Mouse (Mus musculus) kidney, adult 11 months (tissue): Measurements from ENCODE around the gene Cela1.

Experiments
- DNase-seq: peaks from one replicate; pipeline ENCODE4 v3.0.0; 2022

Gene Cela1

DNA sequence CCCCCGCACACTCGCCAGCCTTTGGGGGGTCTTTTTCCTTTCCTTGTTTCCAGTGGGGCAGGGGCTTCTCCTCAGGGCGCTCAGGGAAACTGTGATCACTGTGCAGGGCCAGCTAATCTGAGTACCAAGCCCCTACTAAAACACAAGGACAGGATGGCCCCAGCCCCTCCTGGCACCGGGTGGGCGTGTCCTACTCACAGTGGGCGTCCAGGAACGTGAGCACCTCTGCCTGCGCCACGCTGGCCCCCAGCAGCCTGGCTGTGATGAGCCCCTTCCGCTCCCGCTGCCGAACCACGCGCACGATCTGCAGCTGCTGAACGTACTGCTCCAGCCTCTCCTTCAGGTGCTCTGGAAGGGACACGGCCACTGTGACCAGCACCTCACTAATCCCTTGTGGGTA, 16.2 kb upstream of the Cela1 start:
- no peak for DNase-seq

DNA sequence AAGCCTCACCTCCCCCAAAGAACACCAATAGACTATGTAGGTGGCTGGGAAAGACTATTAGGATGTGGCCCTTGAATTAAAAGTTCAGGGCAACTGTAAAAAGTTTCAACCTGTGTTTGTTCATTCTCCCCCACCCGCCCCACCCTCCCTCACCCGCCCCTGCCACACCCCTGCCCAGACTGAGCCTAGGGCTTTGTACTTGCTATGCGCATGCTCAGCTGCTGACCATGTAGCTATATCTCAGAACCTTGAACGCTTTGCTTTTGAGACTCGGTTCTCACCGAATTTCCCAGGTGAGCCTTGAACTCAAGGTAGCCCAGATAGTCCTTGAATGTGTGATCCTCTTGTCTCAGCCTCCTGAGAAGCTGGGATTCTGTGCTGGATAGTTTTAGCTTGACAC, 14.1 kb upstream of the Cela1 start:
- no peak for DNase-seq

DNA sequence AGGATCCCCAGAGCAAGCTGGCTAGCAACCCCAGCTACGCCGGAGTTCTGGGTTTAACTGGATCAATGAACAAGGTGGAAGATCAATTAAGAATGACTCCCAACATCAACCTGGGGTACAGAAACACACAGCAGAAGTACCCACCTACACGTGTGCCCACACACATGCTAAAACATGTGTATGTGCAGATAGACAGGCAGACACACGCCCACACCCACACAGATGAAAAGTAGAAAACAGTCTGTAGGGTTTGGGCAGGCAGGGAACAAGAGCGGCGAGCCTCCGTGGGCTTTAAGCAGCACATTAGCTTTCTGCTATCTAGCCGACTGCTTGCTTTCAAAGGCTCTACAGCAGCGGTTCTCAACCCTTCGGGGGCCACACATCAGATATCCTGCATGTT, 13.4 kb upstream of the Cela1 start:
- no peak for DNase-seq

DNA sequence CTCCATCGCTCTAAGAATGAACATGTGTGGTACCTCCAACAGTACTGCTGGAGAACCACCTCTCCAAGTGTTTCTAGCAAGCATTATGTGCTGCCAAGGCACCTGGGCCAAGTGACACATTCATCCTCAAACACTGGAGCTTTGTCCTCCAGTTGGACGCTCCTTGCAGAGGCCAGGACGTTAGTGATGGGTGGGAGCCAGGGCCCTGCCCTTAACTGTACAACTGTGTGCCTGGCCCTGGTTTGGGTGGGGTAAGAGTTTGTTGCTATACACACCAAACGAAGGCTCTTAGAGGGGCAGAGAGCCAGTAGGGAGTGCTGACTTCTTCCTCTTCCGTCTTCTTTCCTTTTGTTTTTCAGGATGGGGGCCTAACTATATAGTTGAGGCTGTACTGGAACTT, 12.7 kb upstream of the Cela1 start:
- DNase-seq, result no peak

DNA sequence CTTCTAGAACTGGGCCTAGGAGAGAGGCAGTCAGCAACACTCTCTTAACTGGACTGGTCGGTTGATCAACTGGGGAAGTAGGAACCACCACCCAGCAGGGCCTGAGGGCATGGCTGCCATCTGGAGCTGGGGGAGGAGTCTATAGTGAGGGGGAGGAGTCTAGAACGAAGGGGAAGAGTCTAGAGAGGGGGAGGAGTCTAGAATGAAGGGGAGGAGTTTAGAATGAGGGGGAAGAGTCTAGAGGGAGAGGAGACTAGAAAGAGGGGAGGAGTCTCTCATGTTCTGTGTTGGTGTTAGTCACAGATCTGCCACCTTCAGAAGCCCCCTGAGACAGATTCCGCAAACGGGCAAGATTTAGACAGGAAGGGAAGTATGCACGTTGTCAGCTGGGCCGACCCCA, 11.7 kb upstream of the Cela1 start:
- DNase-seq, result no peak

DNA sequence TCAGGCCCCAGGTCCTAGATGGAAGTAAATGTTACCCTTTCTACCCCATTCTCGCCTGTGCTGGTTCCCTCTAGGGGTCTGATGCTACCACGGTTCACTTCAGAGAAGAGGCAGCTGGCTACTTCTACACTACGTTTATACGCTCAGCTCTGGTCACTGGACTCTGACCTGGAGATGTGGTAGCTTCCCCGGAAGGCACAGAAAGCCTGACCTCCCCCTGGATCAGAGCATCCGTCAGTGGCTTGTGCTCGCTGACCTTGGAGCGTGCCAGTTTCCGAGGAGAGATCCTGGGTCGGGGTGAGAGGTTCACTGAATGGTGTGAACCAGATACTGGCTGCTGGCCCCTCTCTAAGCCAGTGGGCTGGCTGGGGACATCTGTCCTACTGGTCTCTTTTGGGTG, 10.4 kb upstream of the Cela1 start:
- no peak for DNase-seq

DNA sequence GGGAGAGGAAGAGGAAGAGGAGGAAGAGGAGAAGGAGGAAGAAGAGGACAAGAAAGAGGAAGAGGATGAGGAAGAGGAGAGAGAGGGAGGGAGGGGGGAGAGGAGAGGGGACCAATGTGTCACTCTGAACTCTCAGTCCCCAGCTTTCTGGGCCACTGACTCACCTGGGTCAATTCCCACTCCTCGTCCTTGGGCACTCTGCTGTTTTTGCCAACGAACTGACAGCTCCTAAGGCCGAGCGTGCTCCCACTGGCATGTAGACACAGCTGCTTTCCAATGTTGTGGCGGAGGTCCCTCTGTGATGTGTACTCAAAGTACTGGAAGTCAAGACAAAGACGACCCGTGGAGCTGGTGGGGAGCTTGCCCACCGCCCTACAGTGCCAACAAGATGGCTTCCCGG, 6.7 kb upstream of the Cela1 start:
- no peak for DNase-seq

DNA sequence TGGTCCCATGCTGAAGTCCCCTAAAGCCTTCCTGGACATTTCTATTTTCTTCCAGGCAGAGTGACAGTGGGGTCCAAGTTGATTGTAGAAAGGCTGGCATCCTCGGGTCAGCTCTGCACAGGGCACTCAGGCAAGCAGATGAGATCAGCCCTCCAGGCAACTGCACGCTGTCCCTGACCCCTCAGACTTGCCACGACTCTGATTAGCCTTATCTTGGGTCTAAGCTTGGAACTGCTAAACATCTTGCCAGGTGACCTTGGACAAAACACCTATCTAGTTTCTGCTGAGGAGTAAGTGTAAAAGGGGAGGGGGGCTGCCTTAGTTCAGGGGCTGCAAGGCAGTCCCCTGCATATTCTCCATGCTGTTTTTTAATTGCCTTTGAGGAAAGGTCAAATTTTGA, 4.3 kb upstream of the Cela1 start:
- no peak for DNase-seq

DNA sequence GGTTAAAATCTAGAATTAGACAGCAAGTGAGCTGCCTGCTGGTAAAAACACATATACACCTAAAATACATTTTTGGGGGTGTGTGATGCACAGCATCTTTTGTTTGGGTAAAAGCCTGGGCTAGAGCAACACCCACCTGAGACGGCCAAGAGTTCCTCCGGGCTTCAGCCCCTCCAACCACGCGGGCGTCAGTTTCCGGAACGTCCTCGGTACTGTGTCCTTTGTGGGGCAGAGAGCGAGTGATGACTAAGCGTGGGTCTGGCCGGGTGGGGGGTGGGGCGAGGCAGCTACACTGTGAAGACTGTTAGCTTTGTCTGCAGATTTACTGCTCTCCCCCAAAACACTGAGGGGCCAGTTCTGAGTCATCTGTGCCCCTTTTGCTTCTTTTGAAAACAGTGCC, 732 bp downstream of the Cela1 start:
- DNase-seq, result no peak

DNA sequence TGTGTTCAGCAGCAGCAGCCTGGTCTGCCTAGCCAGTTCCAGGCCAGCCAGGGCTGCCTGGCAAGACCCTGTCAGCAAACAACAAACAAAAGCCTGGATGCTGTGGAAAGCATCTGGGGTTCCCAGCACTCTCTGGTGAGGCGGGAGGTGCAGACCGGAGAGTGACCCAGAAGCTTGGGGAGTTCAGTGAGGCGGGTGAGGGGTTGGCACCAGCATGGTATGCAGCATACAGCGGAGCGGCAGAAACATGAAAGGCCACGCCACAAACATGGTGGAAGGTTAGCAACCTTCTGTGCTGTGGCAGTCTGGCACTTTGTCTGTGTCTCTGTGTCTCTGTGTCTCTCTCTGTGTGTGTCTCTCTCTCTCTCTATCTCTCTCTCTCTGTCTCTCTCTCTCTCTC, 1.3 kb downstream of the Cela1 start:
- DNase-seq, result no peak

DNA sequence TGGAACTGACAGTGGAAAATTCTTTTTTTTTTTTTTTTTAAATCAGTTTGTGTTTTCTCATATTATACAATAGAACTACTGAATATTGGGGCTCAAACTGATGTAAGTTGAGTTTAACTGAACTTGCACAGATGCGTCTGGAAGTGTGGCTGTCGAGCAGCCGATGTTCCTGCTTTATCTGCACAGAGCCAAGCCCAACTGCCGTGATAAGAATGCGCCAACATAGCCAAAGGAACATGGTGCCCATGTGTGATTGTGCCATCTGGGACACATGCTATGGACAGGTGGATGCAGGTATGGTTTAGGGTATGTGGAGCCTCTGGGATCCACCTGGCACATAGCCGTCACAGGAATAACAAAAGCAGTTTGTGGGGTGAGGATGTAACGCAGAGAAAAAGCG, 1.9 kb downstream of the Cela1 start:
- DNase-seq, result no peak

DNA sequence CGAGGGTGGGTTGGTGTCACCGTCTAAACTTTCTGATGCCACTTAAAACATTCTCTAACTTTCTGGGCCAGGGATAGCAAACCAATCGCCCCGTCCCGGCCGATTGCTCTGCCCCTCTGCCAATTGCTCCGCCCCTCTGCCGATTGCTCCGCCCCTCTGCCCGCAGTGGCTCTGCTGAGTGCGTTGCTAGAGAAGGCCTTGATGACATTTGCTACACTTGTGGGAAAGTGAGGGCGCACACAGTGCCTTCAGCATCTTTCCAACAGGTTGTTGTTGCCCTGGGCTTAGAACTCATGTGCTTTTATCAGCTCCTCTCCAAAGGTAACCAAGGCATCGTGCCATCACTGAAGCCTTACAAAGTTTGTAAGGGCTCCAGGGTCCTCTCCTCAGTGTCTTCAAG, 2.5 kb downstream of the Cela1 start:
- DNase-seq, result no peak

DNA sequence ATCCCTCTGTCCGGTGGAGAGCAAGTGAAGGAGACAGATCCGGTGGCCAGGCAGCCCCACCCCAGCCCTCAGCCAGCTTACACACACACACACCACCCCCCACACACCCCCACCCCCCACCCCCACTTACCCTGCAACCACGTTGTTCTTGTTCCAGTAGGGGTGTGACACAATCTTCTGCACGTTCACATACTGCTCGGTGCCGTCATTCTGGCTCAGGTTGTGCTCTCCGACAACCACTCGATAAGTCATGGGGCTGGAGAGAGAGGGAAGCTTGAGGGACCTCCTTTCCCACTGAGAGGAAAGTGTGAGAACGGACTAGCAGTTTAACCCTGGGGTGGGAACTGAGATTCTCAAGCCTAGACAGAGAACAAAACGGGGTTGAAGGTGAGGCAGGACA, 3.3 kb downstream of the Cela1 start:
- no peak for DNase-seq

DNA sequence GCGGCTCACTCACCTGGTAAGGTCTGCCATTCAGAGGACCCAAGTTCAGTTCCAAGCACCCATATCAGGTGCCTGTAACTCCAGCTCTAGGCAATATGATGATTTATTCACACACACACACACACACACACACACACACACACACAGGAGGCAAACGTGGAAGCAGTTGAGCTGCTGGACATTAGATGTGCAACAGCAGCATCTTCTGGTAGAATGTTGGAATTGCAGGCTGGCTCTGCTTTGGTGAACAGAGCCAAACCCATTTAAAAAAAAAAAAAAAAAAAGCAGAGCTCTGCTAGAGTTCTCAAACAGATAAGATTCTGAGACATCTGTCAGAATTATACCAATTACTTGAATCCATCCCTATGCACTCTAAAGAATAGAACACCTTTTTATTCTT, 4.7 kb downstream of the Cela1 start:
- peak; percentile 75 for DNase-seq

DNA sequence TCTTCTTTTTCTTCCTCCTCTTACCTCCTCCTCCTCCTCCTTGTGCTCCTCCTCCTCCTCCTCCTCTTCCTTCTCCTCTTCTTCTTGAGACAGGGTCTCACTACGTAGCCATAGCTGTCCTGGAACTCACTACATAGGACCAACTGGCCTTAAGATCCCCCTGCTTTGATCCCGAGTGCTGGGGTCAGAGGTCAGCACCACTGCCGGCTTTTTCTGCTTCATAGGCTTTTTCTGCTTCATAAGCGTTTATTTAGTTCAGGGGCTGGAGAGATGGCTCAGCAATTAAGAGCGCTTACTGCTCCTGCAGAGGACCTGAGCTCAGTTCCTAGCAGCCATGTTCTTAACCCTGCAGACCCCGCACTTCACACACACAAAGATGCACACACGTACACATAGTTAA, 6.0 kb downstream of the Cela1 start:
- DNase-seq, result peak; percentile 69

DNA sequence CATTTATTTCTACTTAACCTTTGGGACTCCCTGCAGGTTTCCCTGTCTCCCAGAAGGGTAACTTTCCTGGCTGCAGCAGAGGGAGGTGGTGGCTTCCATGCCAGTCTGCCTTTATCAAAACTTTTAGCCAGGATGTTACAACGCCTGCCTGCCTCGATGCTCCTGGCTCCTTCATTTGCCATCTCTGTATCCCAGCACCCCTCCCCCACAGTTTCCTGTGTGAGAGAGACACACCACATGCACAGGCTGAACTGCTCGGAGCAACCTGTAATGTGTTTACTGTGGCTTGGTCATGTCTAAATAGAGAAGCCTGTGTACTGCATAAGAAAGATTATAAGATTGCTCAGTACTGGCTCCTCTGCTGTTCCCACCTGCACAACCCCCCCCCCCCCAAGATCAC, 7.3 kb downstream of the Cela1 start:
- no peak for DNase-seq

DNA sequence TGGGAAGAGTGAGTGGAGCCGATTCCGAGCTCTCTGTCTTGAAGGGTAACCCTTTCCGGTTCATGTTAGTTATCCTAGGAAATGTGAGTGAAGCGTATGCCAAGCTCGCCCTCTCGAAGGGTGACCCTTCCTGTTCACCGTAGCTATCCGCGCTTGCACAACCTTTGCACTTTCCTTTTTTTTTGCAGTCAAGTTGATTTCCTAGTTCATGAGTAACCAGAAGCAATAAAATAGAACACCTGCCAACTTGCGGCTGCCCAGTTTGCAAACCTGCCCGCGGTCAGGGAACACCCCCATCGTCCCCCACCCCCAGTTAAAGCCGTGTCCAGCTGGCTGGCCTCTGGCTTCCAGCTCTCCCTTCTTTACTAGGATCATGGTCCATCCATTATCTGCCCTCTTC, 8.7 kb downstream of the Cela1 start:
- peak; percentile 85 for DNase-seq

DNA sequence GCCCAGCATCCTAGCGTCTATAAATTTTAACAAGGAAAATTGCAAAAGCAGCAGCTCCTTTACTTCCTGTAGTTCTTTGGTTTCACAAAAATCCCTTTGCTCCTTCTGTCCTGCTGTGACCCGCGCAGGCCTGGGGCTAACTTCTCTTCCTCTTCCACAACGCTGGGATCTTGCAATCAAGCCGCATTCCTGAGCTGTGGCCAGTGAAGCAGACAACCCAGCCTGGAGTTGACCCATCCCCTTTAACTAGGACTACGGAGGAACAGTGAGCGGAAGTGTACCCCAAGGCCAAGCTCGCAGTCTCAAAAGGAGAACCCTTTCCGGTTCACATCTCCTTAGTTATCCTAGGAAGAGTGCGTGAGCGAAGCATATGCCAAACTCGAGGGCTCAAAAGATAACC, 9.1 kb downstream of the Cela1 start:
- DNase-seq, result peak; percentile 91

DNA sequence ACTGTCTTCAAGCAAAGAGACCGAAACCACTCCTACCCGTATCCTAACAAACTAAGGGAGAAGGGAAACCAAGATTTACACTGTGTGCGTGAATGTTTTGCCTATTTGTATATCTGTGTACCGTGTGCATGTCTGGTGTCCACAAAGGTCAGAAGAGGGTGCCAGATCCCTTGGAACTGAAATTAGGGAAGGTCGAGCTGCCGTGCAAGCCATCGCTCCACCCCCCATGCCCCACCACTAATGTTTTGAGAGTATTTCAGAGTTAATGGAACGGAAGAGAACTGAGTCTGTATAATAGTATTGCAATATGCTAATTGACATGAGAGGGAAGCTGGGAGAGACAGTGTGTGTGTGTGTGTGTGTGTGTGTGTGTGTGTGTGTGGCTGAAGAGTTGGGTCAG, 10.0 kb downstream of the Cela1 start:
- no peak for DNase-seq

DNA sequence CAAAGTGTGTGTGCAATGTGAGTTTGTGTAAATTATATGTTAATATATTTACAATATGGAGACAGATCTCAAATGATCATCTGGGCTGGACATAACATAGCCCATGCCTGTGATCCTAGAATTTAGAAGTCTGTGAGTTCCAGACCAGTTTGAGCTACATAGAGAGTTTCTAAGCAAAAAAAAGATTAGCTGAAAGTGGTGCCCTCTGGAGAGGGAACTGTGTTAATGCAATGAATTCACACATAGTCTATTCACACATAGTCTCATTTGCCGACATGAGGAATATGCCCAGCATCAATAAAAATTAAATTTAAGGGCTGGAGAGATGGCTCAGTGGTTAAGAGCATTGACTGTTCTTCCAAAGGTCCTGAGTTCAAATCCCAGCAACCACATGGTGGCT, 11.2 kb downstream of the Cela1 start:
- DNase-seq, result no peak

DNA sequence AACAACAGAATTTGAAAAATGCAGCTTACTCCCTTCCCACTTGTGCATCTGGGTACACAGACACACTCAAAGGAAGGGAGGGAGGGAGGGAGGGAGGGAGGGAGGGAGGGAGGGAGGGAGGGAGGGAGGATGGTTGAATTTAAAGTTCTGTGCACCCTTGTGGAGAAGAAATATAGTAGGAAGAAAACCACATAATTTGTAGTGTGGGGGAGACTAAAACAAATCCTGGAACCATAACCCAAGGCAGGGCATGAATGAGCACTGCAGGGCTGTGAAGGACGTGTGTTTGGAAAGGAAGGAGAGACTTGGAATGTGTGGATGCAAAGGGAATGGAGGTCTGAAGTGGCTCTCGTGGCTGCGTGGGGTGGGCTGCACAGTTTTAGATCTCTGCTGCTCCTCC, 12.2 kb downstream of the Cela1 start:
- DNase-seq, result no peak

DNA sequence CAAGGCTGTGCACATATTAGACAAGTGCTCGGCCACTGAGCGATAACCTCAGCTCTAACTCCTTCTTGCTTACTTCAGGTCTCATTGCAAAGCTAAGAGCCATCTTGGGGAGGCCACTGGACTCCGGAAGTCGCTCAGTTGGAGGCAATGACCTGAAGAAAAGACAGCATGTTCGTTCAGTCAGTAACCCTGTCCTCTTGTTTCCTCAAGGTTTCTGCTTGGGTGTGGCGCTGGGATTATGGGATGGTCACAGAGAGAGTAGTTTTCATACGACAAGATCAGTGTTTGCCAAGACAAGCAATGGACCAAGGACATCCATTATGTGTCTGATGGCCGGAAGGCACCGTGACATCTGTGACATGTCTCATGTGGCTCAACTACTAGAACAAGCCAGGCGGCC, 13.2 kb downstream of the Cela1 start:
- no peak for DNase-seq

DNA sequence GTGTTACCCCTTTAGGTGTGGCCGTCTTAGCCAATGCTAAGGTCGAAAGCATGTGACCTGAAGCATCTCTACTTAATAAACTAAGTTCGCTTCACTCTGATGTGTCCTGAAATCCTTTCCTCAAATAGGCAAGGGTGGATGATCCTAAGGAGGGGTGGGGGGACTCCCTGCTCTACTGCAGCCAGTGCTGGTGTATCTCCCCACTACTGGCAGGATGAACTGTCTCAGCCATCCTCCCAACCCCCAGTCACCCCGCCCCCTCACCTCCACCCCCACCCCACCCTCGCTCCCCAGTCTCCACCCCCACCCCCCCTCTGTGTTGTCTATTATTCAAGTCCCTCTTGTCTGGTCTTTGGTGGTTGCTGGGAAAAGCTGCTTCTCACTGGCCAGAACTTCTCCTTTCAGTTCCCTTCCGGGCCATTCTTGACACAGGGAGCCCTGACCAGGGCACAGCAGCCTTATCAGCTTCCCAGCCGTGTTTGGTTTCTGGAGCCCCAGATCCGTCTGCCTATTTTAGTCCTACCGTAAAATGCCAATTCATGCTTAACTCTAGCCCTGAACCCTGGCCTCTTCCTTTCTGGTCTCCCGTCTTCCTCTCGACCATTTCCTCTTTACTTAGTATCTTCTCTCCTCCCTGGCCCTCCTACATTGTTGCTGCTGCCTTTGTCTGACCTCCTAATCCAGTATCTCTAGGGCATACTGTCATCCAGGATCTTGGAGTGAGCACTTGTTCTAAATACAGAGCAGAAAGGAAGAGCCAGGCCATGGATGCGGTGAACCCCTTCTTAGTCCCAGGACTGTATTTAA, 13.9 kb downstream of the Cela1 start:
- DNase-seq, result no peak

DNA sequence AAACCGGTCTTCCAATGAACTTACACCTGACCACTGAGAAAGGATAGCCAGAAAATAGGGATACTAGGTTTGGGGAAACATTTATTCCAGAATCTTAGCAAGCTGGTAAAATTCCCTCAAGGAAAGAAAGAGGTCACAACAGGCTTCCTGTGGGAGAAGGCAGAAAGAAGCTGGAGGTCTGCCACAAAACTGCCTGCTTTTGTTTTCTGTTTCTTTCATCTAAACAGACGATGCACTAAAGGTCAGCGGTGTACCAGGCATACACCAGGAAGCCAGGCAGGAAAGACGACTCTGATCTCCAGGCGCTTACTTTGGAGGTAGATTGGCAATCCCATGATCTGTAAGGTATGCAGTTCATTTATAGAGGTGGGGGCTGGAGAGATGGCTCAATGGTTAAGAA, 16.9 kb downstream of the Cela1 start:
- DNase-seq, result no peak

DNA sequence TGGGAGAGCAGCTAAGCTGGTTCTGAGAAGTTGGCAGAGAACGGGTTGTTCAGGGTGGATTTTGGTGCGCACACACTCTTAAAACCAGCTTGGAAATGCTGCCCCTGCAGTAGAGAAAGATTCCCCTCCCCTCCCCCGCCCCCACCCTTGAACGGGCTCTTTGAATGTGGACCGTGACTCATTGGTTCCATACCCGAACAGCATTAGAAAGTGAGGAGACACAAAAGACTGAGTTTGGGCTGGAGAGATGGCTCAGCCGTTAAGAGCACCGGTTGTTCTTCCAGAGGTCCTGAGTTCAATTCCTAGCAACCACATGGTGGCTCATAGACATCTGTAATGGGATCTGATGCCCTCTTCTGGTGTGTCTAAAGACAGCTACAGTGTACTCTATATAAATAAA, 17.7 kb downstream of the Cela1 start:
- no peak for DNase-seq

DNA sequence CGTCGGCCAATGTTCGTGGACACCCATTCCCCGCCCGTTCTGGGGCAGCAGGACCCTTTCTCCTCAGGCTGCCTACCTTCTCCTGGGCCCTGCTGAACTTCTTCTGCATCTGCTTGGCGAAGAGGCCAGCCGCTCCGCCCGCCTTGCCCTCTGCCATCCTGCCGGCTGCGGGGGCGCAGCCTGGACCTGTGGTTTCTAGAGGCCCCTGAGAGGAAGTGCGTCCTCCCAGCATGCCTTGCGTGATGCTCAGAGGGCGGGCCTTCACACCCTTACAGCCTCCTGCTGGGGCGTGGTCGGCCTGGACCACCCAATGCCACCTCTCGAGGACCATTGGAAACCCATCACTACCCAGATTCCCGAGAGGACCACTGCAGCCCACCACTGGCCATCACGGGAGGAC, 18.4 kb downstream of the Cela1 start, which contains the start of gene Bin2:
Bin2 (minus strand) TSS at position 217 of the 400 bp plus-strand sequence.
- no peak for DNase-seq
